Mouse (Mus musculus): Measurements from ENCODE around the gene Lgr6. TPM values are rescaled to one million over a fixed set of nuclear protein-coding genes. Genes with fewer than 3 reads are reported as not detected.

Gene Lgr6
- total RNA-seq, 2 experiments from 2014 or later = 1.5 to 2.7 TPM

DNA sequence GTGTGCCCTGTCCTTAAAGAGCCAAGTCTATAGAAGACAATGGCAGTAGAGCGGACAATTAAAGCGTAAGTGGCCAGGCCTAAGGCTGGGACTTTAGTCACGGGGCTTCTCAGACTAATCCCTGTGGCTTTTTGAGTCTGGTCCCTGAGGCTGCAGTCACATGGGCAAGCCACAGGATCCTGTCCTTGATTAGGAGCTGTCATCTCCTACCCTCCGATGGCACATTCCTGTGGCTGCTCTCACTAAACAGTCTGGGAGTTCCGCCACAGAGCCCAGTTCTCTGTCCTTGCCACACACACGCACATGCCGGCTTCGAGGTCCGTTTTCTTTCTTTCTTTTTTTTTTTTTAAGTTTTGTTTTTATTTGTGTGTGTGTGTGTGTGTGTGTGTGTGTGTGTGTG, 21.6 kb downstream of the Lgr6 start:
- no peak for DNase-seq (ENCODE audit: low spot score in 2 of 2)

DNA sequence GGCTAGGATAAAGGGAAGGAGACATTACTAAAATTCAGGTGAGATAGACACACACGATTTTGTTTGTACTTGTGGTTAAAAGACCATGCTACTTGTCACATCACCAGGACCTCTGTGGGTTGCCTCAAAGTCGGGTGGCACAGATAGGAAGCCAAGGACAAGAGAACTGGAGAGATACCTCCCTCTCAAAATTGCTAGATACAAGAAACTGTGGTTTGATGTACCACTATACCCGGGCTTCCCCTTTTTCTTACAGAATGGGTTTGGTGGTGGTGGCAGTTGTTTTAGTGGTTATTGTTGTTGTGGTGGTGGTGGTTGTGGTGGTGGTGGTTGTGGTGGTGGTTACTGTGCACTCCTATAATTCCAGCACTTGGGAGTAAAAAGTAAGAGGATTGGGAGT, 22.8 kb downstream of the Lgr6 start:
- no peak for DNase-seq (ENCODE audit: low spot score in 2 of 2)

DNA sequence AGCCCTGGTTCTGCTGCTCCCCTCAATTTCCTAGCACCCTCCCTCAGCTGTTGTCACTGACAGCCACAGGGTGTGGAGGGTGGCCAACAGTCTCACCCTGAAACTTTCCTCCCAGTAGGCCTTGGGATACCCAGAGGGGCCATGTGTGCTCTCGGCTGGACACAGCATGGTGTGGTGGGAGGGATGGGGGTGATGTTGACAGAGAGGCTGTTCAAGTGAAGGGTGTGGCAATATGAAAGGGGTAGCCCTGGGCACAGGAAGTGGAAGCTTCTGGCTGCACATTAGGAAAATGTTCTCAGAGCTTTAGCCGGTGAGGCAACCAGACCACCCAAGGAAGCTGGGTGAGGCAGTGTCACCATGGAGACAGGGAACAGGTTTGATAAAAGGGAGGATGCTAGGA, 26.1 kb downstream of the Lgr6 start:
- no peak for DNase-seq (ENCODE audit: low spot score in 2 of 2)

DNA sequence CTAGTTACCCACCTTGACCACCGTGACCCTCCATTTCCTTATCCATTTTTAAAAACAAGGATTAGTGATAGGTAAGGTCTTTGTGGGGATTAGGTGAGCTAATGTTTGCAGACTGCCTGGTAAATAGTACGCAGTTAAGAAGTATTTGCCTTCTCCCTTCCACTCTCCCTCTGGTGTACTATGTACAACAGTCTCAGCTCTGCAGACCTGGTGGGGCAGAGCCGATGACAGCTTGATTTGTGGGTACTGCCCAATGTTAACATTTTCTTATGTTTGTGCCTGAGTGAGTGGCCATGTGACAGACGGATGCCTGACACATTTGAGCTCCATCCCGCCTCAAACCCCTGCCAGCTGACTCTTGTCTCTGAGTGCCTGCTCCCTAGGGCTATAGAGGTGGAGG, 28.6 kb downstream of the Lgr6 start:
- no peak for DNase-seq (ENCODE audit: low spot score in 2 of 2)

GRCm38 (mm10) chr1:135075270-135075669, 29.8 kb downstream of the Lgr6 start:
- DNase-seq (ENCODE audit: low spot score in 2 of 2) = no peak

DNA sequence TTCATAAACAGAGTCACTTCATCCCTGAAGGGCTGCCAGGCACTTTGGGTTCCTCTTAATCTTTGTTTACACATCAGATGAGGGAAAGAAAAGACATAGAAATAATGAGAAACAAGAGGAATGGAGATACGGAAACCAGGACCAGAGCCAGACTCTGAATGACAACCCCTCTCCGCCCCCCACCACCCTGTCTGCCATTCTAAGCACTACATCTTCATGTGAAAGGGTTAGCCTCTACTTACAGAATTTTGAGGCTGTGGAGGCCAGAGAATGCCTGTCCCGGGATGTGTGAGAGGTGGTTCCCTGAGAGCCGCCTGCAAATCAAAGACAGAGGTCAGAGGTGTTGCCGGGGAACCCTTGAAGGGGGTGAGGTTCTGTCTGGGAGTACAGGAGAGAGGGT, 32.4 kb downstream of the Lgr6 start:
- no peak for DNase-seq (ENCODE audit: low spot score in 2 of 2)

- DNase-seq (ENCODE audit: low spot score in 2 of 2) = no peak
Observed at GRCm38 (mm10) chr1:135069841-135070240, 35.2 kb downstream of the Lgr6 start.

DNA sequence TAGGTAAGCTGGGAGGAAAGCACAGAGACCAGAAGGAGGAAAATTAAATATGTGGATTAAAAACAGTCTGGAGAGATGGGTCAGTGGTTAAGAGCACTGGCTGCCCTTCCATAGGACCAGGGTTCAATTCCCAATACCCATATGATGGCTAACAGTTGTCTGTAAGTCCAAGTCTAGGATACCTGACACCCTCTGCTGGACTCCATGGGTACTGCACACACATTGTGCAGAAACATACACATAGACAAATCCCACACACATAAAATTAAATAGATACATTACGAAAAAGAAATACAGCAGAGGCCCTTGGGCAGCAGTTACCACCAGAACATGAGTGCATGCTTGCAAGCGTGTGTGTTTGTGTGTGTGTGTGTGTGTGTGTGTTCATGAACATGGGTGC, 40.6 kb downstream of the Lgr6 start:
- DNase-seq (ENCODE audit: low spot score in 2 of 2) = no peak

DNA sequence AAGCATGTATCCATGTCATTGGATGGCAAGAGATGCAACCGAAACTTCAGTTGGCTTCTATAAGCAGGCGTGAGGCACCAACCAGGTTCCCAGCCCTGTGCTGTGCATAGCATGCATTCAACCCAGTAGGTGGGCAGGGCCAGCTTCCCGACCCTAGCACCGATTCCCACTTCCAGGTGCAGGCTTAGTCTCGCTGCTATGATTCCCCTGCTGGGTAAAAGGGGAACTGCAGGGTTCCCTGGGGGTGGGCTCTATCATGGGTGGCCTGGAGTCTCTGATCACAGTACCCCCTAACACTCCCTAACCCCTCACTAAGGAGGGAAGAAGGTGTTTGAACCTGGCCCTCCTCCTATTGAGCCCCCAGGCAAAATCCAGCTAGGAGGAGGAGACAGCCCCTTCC, 42.1 kb downstream of the Lgr6 start:
- no peak for DNase-seq (ENCODE audit: low spot score in 2 of 2)

- DNase-seq (ENCODE audit: low spot score in 2 of 2) = no peak
Observed at GRCm38 (mm10) chr1:135061300-135061699, 43.8 kb downstream of the Lgr6 start.

GRCm38 (mm10) chr1:135060174-135060573, 44.9 kb downstream of the Lgr6 start:
- no peak for DNase-seq (ENCODE audit: low spot score in 2 of 2)

- DNase-seq (ENCODE audit: low spot score in 2 of 2) = no peak
Observed at GRCm38 (mm10) chr1:135056901-135057300, 48.2 kb downstream of the Lgr6 start.

DNA sequence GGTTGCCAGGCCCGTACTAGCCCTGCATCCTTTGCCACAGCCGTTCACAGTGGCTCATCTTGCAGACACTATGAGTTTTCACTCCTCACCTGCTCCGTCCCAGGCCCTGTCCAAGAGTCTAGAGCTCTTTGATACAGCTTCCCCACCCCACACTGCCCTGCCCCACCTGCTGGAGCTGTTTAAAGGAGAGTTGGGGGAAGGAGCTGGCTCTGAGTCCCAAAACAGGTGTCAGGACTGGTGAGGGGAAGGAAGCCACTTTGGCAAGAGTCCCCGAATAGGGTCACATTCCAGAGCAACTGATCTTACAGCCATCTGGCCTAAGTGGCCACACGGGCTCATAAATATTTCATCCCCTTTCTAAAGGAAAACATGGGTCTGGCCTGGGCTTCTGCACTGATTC, 51.0 kb downstream of the Lgr6 start:
- DNase-seq (ENCODE audit: low spot score in 2 of 2) = no peak

DNA sequence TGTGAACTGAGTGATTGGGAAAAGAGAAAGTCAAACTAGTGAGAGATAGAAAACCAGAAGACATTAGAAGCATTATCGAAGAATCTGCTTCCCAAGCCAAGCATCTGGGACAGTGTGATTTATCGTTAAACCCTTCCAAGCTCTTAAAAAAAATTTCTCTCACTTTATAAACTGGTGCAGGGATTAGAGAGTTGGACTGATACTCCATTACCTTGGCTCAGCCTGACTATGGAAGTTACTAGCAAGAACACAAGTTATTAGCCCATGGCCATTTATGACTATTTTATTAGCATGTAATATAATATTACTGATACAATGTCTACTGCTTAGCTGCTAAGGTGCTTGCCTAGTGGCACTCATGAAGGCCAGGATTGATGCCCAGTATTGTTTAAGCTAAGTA, 60.6 kb downstream of the Lgr6 start:
- DNase-seq (ENCODE audit: low spot score in 2 of 2) = no peak

DNA sequence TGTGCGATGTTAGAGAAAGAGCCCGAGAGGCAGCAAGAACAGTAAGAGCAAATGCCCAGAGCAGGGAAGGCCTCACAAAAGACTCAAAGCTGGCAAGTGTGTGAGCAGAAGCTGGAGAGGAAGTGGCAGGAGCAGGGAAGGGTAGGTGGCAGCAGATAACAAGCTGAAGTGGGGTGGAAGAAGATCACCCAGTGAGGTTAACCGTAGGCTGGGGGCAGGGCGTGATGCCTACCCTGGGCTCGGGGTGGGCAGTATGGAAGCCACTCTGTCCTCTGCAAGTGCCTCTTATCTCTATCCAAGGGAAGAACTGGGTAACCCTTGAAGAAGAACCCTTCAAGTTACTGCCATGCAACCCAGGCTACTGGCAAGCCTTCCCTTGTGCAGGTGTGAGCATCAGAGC, 68.8 kb downstream of the Lgr6 start:
- DNase-seq (ENCODE audit: low spot score in 2 of 2) = no peak

DNA sequence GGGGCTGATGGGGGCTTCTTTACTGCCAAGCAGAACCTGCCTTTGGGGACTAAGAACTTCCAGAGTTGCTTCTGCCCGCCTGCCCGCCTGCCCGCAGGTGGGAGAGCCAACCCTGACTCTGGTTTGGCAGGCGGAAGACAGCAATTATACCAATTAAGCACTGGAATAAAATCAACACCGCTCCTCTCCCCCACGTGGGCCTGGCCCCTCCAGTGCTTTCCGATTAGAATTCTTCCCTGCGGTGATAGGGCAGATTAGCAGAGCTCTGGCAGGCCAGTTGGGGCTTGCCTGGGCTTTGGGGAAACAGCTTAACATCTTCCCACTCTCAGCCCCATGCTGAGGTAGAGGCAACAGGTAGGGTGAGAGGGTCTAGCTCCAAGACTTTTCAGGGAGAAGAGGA, 72.4 kb downstream of the Lgr6 start:
- no peak for DNase-seq (ENCODE audit: low spot score in 2 of 2)

DNA sequence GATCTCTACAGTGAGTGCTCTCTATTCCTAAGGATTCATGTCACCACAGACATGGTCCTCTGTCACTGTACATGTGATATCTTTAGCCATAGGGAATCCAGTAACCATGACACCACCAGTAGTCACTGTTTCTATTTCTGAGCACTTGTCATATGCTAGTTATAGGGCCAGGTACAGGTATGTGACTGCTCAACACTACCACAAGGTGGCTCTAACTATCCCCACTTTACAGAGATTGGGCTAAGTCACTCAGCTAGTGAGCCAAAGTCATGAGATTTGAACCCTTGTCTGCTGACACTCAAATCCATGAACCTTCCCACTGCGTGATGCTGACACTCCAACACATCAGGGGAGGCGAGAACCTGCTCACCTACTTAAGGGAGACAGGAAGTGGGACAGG, 75.0 kb downstream of the Lgr6 start:
- DNase-seq (ENCODE audit: low spot score in 2 of 2) = no peak

DNA sequence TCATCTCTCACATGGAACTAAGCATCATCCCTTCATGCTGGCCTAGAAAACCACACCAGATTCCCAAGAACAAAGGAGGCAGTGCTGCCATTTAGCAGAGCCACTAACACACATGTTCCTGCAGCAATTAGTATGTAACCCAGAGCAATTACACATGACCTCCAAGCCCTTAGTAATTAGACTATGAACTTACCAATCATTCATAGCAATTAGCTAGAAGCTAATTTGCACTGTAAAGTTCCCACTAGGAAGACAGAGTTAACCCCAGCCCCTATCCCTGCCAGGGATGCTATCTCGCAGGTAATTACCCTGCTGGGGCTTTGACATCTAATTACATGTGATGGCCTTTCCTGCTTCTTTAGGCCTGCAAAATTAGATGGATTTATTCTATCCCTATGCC, 78.8 kb downstream of the Lgr6 start:
- DNase-seq (ENCODE audit: low spot score in 2 of 2) = no peak

DNA sequence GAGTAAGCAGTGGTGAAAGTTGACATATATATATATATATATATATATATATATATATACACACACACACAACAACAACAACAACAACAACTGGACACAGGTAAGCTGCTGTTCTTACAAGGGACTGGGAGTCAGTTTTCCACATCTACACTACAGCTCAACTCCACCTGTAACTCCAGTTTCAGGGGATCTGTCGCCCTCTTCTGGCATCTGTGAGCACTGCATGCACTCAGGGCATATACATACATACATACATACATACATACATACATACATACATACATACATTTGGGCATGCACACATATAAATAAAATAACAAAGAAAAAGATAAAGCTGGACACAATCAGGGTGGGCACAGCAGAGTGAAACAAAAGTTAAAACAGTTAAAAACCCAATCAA, 81.5 kb downstream of the Lgr6 start:
- DNase-seq (ENCODE audit: low spot score in 2 of 2) = no peak

GRCm38 (mm10) chr1:135021936-135022335, 83.1 kb downstream of the Lgr6 start:
- no peak for DNase-seq (ENCODE audit: low spot score in 2 of 2)

GRCm38 (mm10) chr1:135020970-135021369, 84.1 kb downstream of the Lgr6 start:
- DNase-seq (ENCODE audit: low spot score in 2 of 2) = no peak

- no peak for DNase-seq (ENCODE audit: low spot score in 2 of 2)
Observed at GRCm38 (mm10) chr1:135020281-135020940, 84.7 kb downstream of the Lgr6 start.

DNA sequence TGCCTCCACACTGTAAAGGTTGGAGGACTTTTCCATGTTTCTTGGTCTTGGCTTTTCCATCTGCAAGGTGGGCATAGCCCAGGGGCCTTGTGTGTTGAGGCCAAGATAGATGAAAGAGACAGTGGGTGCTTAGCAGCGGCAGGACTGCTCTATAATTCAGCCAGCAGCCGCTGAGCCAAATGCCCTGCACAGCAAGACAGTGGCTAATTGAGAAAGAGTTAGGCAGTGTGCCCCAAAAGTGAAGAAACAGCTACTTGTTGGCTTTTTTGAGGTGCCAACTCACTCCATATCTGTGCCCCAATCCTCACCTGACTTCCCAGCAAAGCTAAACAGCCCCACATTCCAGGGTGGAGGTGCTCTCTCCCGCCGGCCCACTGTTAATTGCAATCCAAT, 85.3 kb downstream of the Lgr6 start:
- DNase-seq (ENCODE audit: low spot score in 2 of 2) = no peak
